Mouse (Mus musculus): ENCODE data around the gene Lsm4. TPM values are rescaled to one million over a fixed set of nuclear protein-coding genes. Genes with fewer than 3 reads are reported as not detected.
A peak's percentile ranks its signal among the peaks of the same experiment; 100 is the strongest.

Lsm4 gene
- total RNA-seq, 2 experiments from 2014 or later: 64.3 to 69.7 TPM

DNA sequence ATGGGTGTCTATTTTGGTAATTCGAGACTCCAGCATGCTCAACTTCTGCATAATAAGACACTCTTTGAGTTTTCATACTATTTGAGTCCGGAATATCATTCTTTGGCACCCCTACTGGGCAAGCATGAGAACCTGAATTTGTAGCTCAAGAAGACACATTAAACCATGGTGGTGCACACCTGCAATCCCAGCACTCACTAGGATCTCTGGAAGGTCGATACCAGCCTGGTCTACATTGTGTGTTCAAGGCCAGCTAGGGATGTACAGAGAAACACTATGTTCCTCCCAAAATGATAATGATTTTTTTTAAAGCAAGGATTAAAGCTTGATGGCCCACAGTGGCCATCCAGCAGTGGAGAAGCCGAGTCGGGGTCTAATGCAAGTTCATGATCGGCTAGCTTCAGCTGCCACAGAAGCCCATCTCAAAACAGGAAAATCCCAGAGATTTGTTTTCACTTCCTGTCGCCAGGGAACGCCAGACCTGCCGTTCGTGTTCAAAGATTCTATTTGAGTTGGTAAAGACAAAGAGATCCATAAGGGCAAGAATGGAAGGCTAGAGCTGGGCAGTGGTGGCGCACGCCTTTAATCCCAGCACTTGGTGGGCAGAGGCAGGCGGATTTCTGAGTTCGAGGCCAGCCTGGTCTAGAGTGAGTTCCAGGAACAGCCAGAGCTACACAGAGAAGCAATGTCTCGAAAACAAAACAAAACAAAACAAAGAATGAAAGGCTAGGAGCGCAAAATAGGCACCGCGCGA is 546 bp upstream of the Lsm4 start:
- no peak for DNase-seq (ENCODE audit: low spot score in 2 of 2)
- intact Hi-C loops (cut with DNase I): loop anchor here (1.0 to 5.0 kb wide), 2 partner anchors 28 to 45 kb away; no protein-coding TSS in a partner anchor

DNA sequence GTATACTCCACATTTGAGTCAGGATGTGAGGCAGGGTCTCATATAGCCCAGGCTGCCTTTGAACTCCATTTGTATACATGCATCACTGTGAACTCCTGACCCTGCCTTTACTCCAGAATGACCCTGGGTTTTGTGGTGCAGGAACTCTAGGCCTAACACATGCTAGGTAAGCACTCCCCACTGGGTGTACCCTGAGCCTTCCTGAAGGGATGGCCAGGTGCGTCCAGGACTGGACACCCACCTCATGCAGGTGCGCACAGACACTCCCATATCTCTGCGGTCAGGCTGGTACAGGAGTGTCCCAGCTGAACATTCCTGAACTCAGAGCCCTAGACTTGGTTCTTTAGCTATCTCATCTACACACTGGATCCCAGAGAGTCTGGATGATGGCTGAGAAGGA is 1.1 kb downstream of the Lsm4 start:
- intact Hi-C loops (cut with DNase I): loop anchor here (5.0 kb wide), 1 partner anchor 47 kb away; no protein-coding TSS in a partner anchor
- DNase-seq (ENCODE audit: low spot score in 2 of 2): no peak

DNA sequence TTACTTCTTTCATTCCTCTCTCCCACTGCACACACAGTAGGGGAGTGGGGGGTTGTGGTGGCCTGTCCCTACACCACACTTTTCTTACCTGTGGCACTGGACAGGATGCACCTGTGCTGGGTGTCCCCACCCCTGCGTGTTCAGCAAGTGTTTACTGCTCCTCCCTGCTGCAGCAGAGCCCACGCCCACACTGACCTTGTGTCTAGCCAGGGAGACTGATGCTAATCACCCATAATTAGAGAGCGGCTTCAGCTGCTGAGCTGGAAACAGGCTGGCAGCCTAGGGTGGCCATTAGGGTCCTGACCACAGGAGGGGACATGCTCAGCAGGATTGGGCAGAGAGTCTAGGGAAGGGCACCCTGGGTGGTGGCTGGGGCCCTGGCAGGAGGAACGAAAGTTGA is 1.7 kb downstream of the Lsm4 start:
- intact Hi-C loops (cut with DNase I): loop anchor here (5.0 kb wide), 1 partner anchor 47 kb away; no protein-coding TSS in a partner anchor
- DNase-seq (ENCODE audit: low spot score in 2 of 2): no peak

- no peak for DNase-seq (ENCODE audit: low spot score in 2 of 2)
- intact Hi-C loops (cut with DNase I): no loop called here
These were observed 2.3 kb downstream of the Lsm4 start for GRCm38 (mm10) chr8:70675336-70675735.

DNA sequence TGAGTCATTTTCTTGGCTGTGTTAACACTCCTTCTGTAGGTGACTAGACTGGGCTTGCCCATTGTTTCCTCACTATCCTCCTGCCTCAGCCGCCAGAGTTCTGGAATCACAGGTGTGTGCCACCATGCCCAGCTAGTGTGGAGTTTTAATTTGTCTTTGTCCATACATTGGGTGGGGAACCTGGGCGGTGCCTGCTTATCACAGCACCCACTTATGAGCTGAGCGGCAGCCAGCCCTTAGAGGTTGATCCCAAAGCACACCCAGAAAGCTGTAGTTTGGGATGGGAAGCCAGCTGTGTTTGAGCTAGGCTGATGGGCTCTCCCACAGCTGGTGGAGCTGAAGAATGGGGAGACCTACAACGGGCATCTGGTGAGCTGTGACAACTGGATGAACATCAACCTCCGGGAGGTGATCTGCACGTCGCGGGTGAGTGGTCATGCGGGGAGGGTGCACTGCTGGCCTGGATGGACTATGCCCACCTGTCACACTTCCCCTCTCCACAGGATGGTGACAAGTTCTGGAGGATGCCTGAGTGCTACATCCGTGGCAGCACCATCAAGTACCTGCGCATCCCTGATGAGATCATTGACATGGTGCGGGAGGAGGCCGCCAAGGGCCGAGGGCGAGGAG is 4.5 kb downstream of the Lsm4 start:
- DNase-seq (ENCODE audit: low spot score in 2 of 2): no peak
- intact Hi-C loops (cut with DNase I): no loop called here

- intact Hi-C loops (cut with DNase I): no loop called here
- DNase-seq (ENCODE audit: low spot score in 2 of 2): no peak
These were observed 5.6 kb downstream of the Lsm4 start for GRCm38 (mm10) chr8:70678679-70679078.

DNA sequence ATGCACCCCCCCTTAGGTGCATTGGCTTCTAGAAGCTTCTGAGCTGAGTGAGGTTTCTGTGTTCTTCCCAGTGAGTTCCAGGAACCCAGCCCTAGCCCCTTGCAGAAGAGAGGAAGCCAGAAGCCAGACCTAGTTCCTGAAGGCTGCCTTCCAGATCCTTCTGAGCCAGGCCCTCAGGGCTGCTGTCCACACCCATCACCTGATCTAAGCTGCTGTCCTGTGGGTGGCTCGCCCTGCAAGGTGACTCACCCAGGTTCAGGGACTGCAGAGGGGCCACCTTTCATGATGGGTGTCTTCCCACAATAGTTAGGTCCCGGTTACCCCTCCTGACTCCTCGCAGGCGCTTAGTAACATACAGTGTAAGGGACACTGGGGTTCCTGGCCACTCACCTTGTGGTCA is 6.4 kb downstream of the Lsm4 start:
- intact Hi-C loops (cut with DNase I): no loop called here
- no peak for DNase-seq (ENCODE audit: low spot score in 2 of 2)

GRCm38 (mm10) chr8:70680039-70680438 is 7.0 kb downstream of the Lsm4 start:
- intact Hi-C loops (cut with DNase I): no loop called here
- DNase-seq (ENCODE audit: low spot score in 2 of 2): no peak

DNA sequence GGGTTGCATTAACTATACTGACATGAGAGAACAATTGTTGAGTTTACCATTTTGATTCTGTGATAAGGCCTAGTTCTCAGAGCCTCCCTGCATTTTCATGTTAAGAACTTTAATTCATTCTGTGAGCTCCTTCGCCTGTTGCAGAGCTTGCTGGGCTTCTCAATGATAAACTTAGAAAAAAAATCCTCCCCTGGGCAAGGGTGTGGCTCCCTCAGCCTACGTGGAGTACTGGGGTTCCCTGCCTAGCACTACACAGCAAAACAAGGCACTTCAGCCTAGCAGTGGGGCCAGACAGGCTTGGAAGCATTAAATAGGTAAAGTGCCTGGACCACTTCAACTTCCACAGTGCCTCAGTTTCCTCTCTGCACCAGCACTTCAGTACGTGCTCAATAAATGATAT is 8.4 kb downstream of the Lsm4 start:
- DNase-seq (ENCODE audit: low spot score in 2 of 2): no peak
- intact Hi-C loops (cut with DNase I): no loop called here

DNA sequence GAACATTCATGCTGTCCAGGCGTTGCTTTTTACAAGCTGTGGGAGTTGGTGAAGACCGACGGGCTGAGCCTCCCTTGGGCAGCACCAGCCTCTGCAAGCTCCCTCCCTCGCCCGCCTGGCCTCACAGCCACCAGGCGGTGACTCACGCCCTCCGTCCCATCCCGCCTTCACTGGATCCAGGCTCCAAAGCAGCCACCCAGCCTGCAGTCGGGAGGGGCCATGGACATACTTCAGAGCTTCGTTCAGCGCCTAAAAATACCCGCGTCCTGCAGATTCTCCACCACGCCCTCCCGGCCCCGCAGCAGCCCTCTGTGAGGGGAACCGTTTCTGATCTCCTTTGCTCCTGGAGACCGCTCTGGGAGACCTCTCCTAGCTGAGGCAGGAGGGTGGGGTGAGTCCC is 9.1 kb downstream of the Lsm4 start:
- DNase-seq (ENCODE audit: low spot score in 2 of 2): no peak
- intact Hi-C loops (cut with DNase I): no loop called here

GRCm38 (mm10) chr8:70682692-70683091 is 9.6 kb downstream of the Lsm4 start:
- no peak for DNase-seq (ENCODE audit: low spot score in 2 of 2)
- intact Hi-C loops (cut with DNase I): no loop called here

- DNase-seq (ENCODE audit: low spot score in 2 of 2): peak; percentile 82 to 92
- intact Hi-C loops (cut with DNase I): no loop called here
These were observed 11.2 kb downstream of the Lsm4 start for GRCm38 (mm10) chr8:70684291-70684690.

GRCm38 (mm10) chr8:70687576-70687975 is 14.5 kb downstream of the Lsm4 start:
- intact Hi-C loops (cut with DNase I): no loop called here
- no peak for DNase-seq (ENCODE audit: low spot score in 2 of 2)

- no peak for DNase-seq (ENCODE audit: low spot score in 2 of 2)
- intact Hi-C loops (cut with DNase I): no loop called here
These were observed 15.1 kb downstream of the Lsm4 start for GRCm38 (mm10) chr8:70688136-70688535.

- no peak for DNase-seq (ENCODE audit: low spot score in 2 of 2)
These were observed 16.9 kb downstream of the Lsm4 start for GRCm38 (mm10) chr8:70689892-70690390.

DNA sequence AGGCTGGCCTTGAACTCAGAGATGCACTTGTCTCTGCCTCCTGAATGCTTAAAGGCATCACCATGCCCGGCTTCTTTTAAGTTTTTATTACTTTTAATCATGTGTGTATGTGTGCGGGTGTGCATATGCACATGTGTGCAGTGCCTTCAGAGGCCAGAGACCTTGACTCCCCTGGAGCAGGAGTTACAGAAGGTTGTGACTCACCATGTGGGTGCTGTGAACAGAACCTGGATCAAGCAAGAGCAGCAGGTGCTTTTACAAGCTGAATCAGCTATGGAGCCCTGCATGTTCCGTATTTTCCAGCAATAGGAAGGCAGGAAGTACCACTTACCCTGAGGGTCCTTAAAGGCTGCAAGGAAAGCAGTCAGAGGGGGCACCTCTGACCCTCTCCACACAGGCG is 18.2 kb downstream of the Lsm4 start:
- intact Hi-C loops (cut with DNase I): no loop called here
- DNase-seq (ENCODE audit: low spot score in 2 of 2): no peak

More at GRCm38 (mm10) chr8:70689892-70690390, 16.9 kb downstream of the Lsm4 start:
- intact Hi-C loops (cut with DNase I): no loop called here

DNA sequence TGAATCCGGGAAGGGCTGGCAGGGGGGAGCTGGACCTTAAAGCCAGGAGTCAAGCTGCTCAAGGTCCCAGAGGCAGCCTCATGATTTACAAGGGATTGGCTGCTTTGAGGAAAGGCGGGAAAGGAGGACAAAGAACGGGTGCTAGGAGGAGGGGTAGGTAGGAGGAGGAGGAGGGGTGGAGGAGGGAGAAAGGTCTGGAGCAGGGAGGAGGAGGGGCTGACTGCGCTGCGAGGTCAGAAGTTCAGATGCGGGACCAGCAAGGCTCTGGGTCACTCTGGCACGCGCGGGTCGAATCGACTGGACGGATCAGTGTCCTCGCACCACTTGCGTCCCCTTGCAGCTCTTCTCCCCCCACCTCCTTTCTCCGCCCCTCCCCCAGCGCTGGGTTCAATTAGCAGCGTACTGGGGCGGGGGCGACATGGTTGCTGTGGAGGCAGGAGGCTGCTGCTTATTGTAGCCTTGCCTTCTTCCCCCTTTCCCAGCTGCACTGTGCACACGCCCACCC is 18.7 kb downstream of the Lsm4 start:
- DNase-seq (ENCODE audit: low spot score in 2 of 2): no peak
- intact Hi-C loops (cut with DNase I): no loop called here

- intact Hi-C loops (cut with DNase I): no loop called here
These were observed 20.6 kb downstream of the Lsm4 start for GRCm38 (mm10) chr8:70693636-70694035.

GRCm38 (mm10) chr8:70695318-70696018 is 22.4 kb downstream of the Lsm4 start:
- intact Hi-C loops (cut with DNase I): no loop called here
- no peak for DNase-seq (ENCODE audit: low spot score in 2 of 2)

More at GRCm38 (mm10) chr8:70693636-70694035, 20.6 kb downstream of the Lsm4 start:
- DNase-seq (ENCODE audit: low spot score in 2 of 2): no peak

Measured in left cerebral cortex, postnatal 14 days (tissue).